Mouse (Mus musculus): Measurements from ENCODE around the gene Hunk. TPM values are rescaled to one million over a fixed set of nuclear protein-coding genes. Genes with fewer than 3 reads are reported as not detected.

Gene Hunk
- total and polyA plus RNA-seq, 3 experiments: 0.01 TPM; not detected in 2

- TF ChIP-seq BHLHE40 (IDR thresholded peaks at IDR 0.05; ENCODE audit: borderline replicate concordance, low read depth, low read length) (no peak), EP300 (IDR thresholded peaks at IDR 0.05; ENCODE audit: low read depth in 1 of 2, low read length in 2 of 2) (no peak), RAD21 (IDR thresholded peaks at IDR 0.05; ENCODE audit: low read depth, low read length) (no peak), ETS1 (IDR thresholded peaks at IDR 0.05; ENCODE audit: low read depth, low read length) (no peak), ZC3H11A (IDR thresholded peaks at IDR 0.05; ENCODE audit: low read depth, low read length) (no peak), TCF12 (IDR thresholded peaks at IDR 0.05; ENCODE audit: low read depth, low read length) (no peak), GATA1 (IDR thresholded peaks at IDR 0.05; ENCODE audit: low read depth, low read length) (no peak)
- H3K4me1 ChIP-seq (ENCODE audit: control insufficient read depth in 1 of 2, insufficient read depth in 2 of 2, low read length in 2 of 2): no peaks in the 10 kb centered on the region
- no peaks in the 10 kb centered on the region for H3K36me3 ChIP-seq (ENCODE audit: control insufficient read depth in 1 of 2, insufficient read depth in 2 of 2, low read length in 2 of 2)
- H3K4me3 ChIP-seq (ENCODE audit: control insufficient read depth in 1 of 2, insufficient read depth in 1 of 2, low read depth in 2 of 2, low read length in 2 of 2): no peak overlapping the region
- no peak overlapping the region for H3K27ac ChIP-seq (ENCODE audit: control insufficient read depth, low read depth, low read length)
- no peaks in the 10 kb centered on the region for H3K79me2 ChIP-seq (ENCODE audit: control insufficient read depth, insufficient read depth, low read length, poor library complexity)
- DNase-seq (ENCODE audit: low read depth, low spot score): no peak
- H3K9me3 ChIP-seq (replicated peaks; ENCODE audit: insufficient read depth, low read length): no peaks in the 10 kb centered on the region
- no peak overlapping the region for H3K9ac ChIP-seq (ENCODE audit: control insufficient read depth, low read depth, low read length, poor library complexity, severe bottlenecking)
- no peaks in the 10 kb centered on the region for H3K27me3 ChIP-seq (ENCODE audit: control insufficient read depth in 1 of 2, insufficient read depth in 2 of 2, low read length in 2 of 2)
Measured at GRCm38 (mm10) chr16:90439493-90439892, 53.7 kb downstream of the Hunk start.

DNA sequence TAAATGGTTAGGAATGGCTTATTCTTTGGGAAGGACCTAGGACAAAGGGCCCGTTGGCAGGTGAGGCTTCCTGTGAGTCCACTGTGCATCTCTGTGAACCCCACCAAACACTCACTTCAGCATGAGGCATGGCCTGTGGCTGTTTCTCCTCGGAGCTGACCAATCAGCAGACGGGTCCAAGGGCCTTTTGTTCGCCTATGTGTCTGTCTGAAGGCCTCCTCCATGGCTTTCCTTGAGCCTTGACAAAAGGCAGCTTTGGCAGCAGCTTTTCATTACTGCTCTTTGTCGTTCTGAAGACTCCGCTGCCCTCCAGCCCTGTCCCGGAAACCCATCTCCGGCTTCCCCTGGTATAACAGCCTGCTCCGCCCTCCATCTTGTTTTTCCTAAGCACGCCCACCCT is 54.8 kb downstream of the Hunk start:
- no peaks in the 10 kb centered on the region for H3K9me3 ChIP-seq (replicated peaks; ENCODE audit: insufficient read depth, low read length)
- no peak overlapping the region for H3K9ac ChIP-seq (ENCODE audit: control insufficient read depth, low read depth, low read length, poor library complexity, severe bottlenecking)
- H3K27me3 ChIP-seq (ENCODE audit: control insufficient read depth in 1 of 2, insufficient read depth in 2 of 2, low read length in 2 of 2): no peaks in the 10 kb centered on the region
- no peak overlapping the region for H3K27ac ChIP-seq (ENCODE audit: control insufficient read depth, low read depth, low read length)
- TF ChIP-seq CHD2 (IDR thresholded peaks at IDR 0.05; ENCODE audit: low read length): no peak
- no peak for TF ChIP-seq MEF2A (IDR thresholded peaks at IDR 0.05; ENCODE audit: extremely low read depth, insufficient replicate concordance, low read depth, low read length, poor library complexity, severe bottlenecking)
- no peak for TF ChIP-seq E2F4 (IDR thresholded peaks at IDR 0.05; ENCODE audit: borderline replicate concordance, low read depth, low read length)
- TF ChIP-seq TCF12 (IDR thresholded peaks at IDR 0.05; ENCODE audit: low read depth, low read length): no peak
- no peaks in the 10 kb centered on the region for H3K36me3 ChIP-seq (ENCODE audit: control insufficient read depth in 1 of 2, insufficient read depth in 2 of 2, low read length in 2 of 2)
- H3K4me3 ChIP-seq (ENCODE audit: control insufficient read depth in 1 of 2, insufficient read depth in 1 of 2, low read depth in 2 of 2, low read length in 2 of 2): no peak overlapping the region
- no peak for DNase-seq (ENCODE audit: low read depth, low spot score)
- no peaks in the 10 kb centered on the region for H3K79me2 ChIP-seq (ENCODE audit: control insufficient read depth, insufficient read depth, low read length, poor library complexity)
- no peaks in the 10 kb centered on the region for H3K4me1 ChIP-seq (ENCODE audit: control insufficient read depth in 1 of 2, insufficient read depth in 2 of 2, low read length in 2 of 2)

DNA sequence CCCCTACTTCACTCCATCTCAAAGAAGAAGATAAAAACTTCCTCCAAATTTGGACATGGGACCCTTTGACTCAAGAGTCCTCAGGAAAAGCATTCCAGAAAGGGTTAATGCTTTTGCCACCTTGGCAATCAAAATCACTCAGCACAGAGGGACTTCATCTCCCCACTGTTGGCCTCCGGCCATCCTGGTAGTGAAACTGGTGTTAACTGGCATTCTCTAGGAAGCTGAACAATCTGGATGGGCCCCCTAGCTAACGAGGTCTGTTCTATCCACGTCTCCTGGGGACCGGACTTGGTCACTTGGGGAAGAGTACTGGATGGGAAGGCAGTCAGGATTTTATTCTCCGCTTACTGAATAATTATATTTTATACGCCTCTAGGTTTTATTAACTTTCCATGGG is 57.2 kb downstream of the Hunk start:
- no peaks in the 10 kb centered on the region for H3K9me3 ChIP-seq (replicated peaks; ENCODE audit: insufficient read depth, low read length)
- H3K36me3 ChIP-seq (ENCODE audit: control insufficient read depth in 1 of 2, insufficient read depth in 2 of 2, low read length in 2 of 2): no peaks in the 10 kb centered on the region
- no peak overlapping the region for H3K4me3 ChIP-seq (ENCODE audit: control insufficient read depth in 1 of 2, insufficient read depth in 1 of 2, low read depth in 2 of 2, low read length in 2 of 2)
- no peak for DNase-seq (ENCODE audit: low read depth, low spot score)
- H3K27me3 ChIP-seq (ENCODE audit: control insufficient read depth in 1 of 2, insufficient read depth in 2 of 2, low read length in 2 of 2): no peaks in the 10 kb centered on the region
- no peak for TF ChIP-seq USF2 (IDR thresholded peaks at IDR 0.05; ENCODE audit: borderline replicate concordance in 1 of 2, insufficient read depth in 1 of 2, low read depth in 1 of 2, low read length in 2 of 2)
- no peak for TF ChIP-seq MAX (IDR thresholded peaks at IDR 0.05; ENCODE audit: low read length)
- TF ChIP-seq RCOR1 (IDR thresholded peaks at IDR 0.05; ENCODE audit: low read depth, low read length): no peak
- no peak for TF ChIP-seq JUND (IDR thresholded peaks at IDR 0.05; ENCODE audit: low read depth, low read length)
- no peak for TF ChIP-seq ZNF384 (IDR thresholded peaks at IDR 0.05; ENCODE audit: low read depth, low read length)
- no peak for TF ChIP-seq ELF1 (IDR thresholded peaks at IDR 0.05; ENCODE audit: low read depth, low read length)
- TF ChIP-seq POLR2AphosphoS2 (IDR thresholded peaks at IDR 0.05; ENCODE audit: low read length): no peak
- no peak for TF ChIP-seq CTCF (IDR thresholded peaks at IDR 0.05 in 2 of 3, conservative IDR thresholded peaks at IDR 0.05 in 1 of 3; ENCODE audit: control insufficient read depth in 1 of 3, insufficient read depth in 1 of 3, low read depth in 2 of 3, low read length in 3 of 3, poor library complexity in 1 of 3, severe bottlenecking in 1 of 3)
- TF ChIP-seq E2F4 (IDR thresholded peaks at IDR 0.05; ENCODE audit: borderline replicate concordance, low read depth, low read length): no peak
- no peak for TF ChIP-seq USF1 (IDR thresholded peaks at IDR 0.05; ENCODE audit: low read depth, low read length)
- TF ChIP-seq TBP (IDR thresholded peaks at IDR 0.05; ENCODE audit: low read depth, low read length): no peak
- TF ChIP-seq NRF1 (IDR thresholded peaks at IDR 0.05; ENCODE audit: insufficient read depth, low read depth, low read length, poor library complexity, severe bottlenecking): no peak
- no peak for TF ChIP-seq MYB (IDR thresholded peaks at IDR 0.05; ENCODE audit: low read depth, low read length)
- H3K4me1 ChIP-seq (ENCODE audit: control insufficient read depth in 1 of 2, insufficient read depth in 2 of 2, low read length in 2 of 2): no peaks in the 10 kb centered on the region
- H3K9ac ChIP-seq (ENCODE audit: control insufficient read depth, low read depth, low read length, poor library complexity, severe bottlenecking): no peak overlapping the region
- no peak overlapping the region for H3K27ac ChIP-seq (ENCODE audit: control insufficient read depth, low read depth, low read length)
- no peaks in the 10 kb centered on the region for H3K79me2 ChIP-seq (ENCODE audit: control insufficient read depth, insufficient read depth, low read length, poor library complexity)

Data from MEL (cell line).